Mouse (Mus musculus) midbrain, embryonic 12.5 days (tissue): Measurements from ENCODE around the gene Plekhb2. TPM values are rescaled to one million over a fixed set of nuclear protein-coding genes. Genes with fewer than 3 reads are reported as not detected.
A peak's percentile ranks its signal among the peaks of the same experiment; 100 is the strongest.

ENCODE experiments used
- ATAC-seq: fragments of 200-750 bp; cut with Nextera tagmentation; 2 replicates; pipeline ENCODE4 v1.8.0; 2017; ENCODE audit warnings: low read depth, moderate TSS enrichment, moderate library complexity; ENCODE audit not compliant: low FRiP score
- H3K27ac ChIP-seq: fragments of 300-500 bp; sonication (generic); replicated peaks from 2 replicates; pipeline ENCODE4 v1.5.1; 2016; ENCODE audit warnings: mild to moderate bottlenecking
- H3K27me3 ChIP-seq: fragments of 300-500 bp; sonication (generic); 2 replicates; pipeline ENCODE4 v1.6.1; 2016; ENCODE audit warnings: mild to moderate bottlenecking
- H3K36me3 ChIP-seq: fragments of 300-500 bp; sonication (generic); 2 replicates; pipeline ENCODE4 v1.6.1; 2016
- H3K4me1 ChIP-seq: fragments of 300-500 bp; sonication (generic); 2 replicates; pipeline ENCODE4 v1.6.1; 2016
- H3K4me2 ChIP-seq: fragments of 300-500 bp; sonication (generic); replicated peaks from 2 replicates; pipeline ENCODE4 v1.6.1; 2016; ENCODE audit warnings: mild to moderate bottlenecking, moderate library complexity
- H3K4me3 ChIP-seq: fragments of 300-500 bp; sonication (generic); 2 replicates; pipeline ENCODE4 v1.5.1; 2016; ENCODE audit warnings: mild to moderate bottlenecking
- H3K9ac ChIP-seq: fragments of 300-500 bp; sonication (generic); replicated peaks from 2 replicates; pipeline ENCODE4 v1.6.1; 2016; ENCODE audit warnings: mild to moderate bottlenecking, moderate library complexity
- H3K9me3 ChIP-seq: fragments of 300-500 bp; sonication (generic); 2 replicates; pipeline ENCODE4 v1.6.1; 2016; ENCODE audit warnings: mild to moderate bottlenecking
- WGBS: fragments of 180-500 bp; shearing (Covaris S2); methylation state at CpG from one replicate; pipeline ENCODE4 v1.1.7; 2016; 5-methylcytosine and 5-hydroxymethylcytosine counted together
- polyA plus RNA-seq: library from polyadenylated mRNA; unstranded; fragments of >200 nt; fragmentation: Nextera tagmentation; extraction: Ambion mirVana; gene quantifications from 2 replicates; pipeline ENCODE4 v1.2.1, GENCODE M21; 2016

The Plekhb2 gene
- polyA plus RNA-seq, 1 experiment from 2014 or later: 47.9 TPM

DNA sequence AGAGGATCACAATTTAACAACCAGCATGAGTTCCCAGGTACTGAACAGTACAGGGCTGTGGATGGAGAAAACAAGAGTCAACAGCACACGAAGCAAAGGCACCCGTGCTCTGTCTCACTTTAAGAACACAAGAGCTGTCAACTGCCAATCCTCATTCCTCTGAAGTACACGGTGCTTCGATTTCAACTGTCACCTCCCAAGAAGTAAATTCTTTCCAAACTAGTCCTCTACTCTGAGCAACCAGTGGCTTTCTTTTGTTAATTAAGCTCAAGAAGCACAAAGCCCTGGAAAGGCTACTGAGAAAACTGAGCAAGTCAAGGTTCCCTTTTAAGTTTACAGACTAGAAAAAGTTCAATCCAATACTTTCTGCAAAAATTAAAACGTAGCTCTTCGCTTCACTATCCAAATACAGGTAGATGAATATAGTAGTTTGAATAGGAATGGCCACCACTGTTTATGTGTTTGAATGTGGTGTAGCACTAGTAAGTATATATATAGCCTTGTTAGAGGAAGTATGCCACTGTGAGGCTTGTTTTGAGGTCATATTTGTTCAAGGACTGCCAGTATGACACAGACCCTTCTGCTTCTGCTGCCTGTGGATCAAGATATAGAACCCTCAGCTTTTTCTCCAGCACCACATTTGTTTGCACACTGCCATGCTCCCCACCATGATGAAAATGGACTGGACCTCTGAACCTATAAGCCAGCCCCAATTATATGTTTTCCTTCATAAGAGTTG is 11.7 kb upstream of the Plekhb2 start:
- H3K4me1 ChIP-seq: peaks cover 31% of the 10 kb centered on the region
- H3K4me2 ChIP-seq: no peak overlapping the region
- peaks cover 25% of the 10 kb centered on the region for H3K36me3 ChIP-seq
- ATAC-seq: no peak
- no peak overlapping the region for H3K27ac ChIP-seq
- 59% methylated on average over 6 of the region's 6 CpGs for WGBS
- H3K4me3 ChIP-seq: no peak overlapping the region
- H3K27me3 ChIP-seq: no peaks in the 10 kb centered on the region
- H3K9ac ChIP-seq: no peak overlapping the region
- H3K9me3 ChIP-seq: no peaks in the 10 kb centered on the region

DNA sequence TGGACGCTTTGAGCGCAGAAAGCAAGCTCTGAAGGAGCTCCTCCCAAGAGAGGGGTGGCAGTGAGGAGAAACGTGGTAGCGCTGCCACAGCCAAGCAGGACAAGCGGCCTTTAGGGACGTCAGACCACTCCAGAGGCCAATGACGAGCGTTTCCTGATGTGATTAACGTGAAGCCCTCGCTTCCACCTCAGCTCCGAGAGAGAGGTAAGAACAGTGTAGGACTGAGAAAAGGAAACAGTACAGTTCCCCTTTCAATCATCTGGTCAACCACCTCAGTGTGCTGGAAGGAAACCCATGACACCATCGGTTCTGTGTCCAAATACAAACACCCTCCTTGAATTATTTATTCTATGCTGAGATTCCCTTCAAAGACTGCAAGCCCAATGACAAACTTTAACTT is 10.5 kb upstream of the Plekhb2 start:
- Histone ChIP-seq H3K4me2 (no peak overlapping the region), H3K27ac (no peak overlapping the region), H3K9ac (no peak overlapping the region), H3K9me3 (no peaks in the 10 kb centered on the region), H3K4me3 (no peak overlapping the region), H3K36me3 (peaks cover 22% of the 10 kb centered on the region), H3K27me3 (no peaks in the 10 kb centered on the region), H3K4me1 (peaks cover 34% of the 10 kb centered on the region)
- 76% methylated on average over 12 of the region's 12 CpGs for WGBS
- ATAC-seq: no peak

DNA sequence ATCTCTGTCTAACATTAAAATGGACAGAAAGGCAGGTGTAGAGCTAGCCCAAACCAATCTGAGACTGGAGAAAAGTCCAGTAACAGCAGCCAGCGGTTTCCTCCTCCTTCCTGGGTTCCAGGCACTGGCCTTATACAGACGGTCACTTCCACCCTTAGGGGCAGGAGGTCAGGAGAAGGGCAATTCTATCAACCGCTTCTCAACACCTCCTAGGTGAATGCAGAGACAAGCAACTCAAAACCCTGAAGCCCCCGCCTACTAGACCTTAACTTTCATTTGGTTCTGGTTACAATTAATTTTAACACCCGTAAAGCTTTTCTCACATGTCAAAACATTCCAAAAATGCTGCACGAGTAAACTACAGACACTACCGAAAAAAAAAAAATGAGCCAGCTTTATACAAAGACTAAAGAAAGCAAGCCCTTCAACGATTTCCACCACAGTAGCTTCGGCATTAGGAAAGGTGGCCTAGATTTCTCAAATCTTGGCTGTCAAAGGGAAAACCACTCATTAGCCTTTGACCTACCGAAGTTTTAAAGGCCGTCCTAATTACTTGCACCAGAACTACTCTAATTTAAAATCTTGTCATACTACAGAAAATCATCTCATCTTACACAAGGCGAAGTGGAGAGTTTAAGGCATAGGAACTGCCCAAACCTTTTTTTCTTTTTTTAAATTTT is 7.9 kb upstream of the Plekhb2 start:
- H3K4me1 ChIP-seq: peaks cover 33% of the 10 kb centered on the region
- H3K4me3 ChIP-seq: peak overlapping the region; percentile 75
- H3K27ac ChIP-seq: peak overlapping the region; percentile 96
- no peaks in the 10 kb centered on the region; the same call in 1 of the 2 replicates for H3K36me3 ChIP-seq
- peak overlapping the region; percentile 90 for H3K9ac ChIP-seq
- peak overlapping the region; percentile 83 for H3K4me2 ChIP-seq
- H3K9me3 ChIP-seq: no peaks in the 10 kb centered on the region
- no peak for ATAC-seq
- WGBS: 2% methylated on average over 12 of the region's 12 CpGs
- no peaks in the 10 kb centered on the region for H3K27me3 ChIP-seq

- Histone ChIP-seq H3K36me3 (no peaks in the 10 kb centered on the region; the same call in 1 of the 2 replicates), H3K4me3 (peak overlapping the region; percentile 75), H3K9ac (peak overlapping the region; percentile 90), H3K4me1 (peaks cover 33% of the 10 kb centered on the region), H3K27me3 (no peaks in the 10 kb centered on the region), H3K27ac (peak overlapping the region; percentile 96), H3K9me3 (no peaks in the 10 kb centered on the region), H3K4me2 (peak overlapping the region; percentile 83)
- under 1% methylated on average over 44 of the region's 51 CpGs for WGBS
- peak; percentile 88 for ATAC-seq
Measured at GRCm38 (mm10) chr1:34842389-34842861, 7.4 kb upstream of the Plekhb2 start.

DNA sequence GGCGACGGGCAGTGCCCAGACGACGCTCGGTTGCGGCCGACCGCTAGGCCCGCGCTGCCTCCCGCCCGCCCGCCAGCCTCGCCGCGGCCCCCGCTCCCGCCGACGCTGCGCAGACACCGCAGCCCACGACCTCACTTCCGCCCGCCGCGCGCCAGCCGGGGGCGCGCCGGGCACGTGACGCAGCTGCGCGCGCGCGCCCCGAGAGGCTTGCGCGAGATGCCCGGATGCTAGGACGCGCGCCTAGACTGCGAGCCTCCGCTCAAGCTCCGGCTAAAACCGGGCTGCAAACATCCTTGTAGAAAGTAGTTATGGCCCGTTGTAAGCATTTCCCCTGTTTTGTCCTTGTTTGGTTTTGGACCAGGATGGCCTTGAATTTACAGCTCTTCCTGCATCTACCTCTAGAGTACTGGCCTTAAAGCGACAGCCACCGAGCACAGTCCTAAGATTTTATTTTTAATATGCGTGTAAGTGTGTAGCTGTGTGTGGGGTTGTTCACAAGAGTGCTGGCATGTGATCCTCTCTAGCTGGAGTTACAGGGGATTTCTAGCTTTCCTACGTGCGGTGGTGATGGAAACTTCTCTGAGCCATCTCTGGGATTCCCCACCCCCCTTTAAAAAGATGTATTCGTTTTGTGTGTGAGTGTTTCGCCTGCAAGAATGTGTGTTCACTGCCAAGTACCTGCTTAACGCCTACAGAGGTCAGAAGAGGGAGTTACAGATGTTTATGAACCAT is 6.7 kb upstream of the Plekhb2 start, which contains the start of gene Fam168b:
Gene Fam168b, minus strand, starts transcription at position 179 of the 732 bp plus-strand sequence.
- no peaks in the 10 kb centered on the region for H3K27me3 ChIP-seq
- peak within 1 kb of the TSS; percentile 75 for H3K4me3 ChIP-seq
- WGBS: 2% methylated on average over 59 of the region's 59 CpGs
- H3K4me1 ChIP-seq: peaks cover 31% of the 10 kb centered on the region
- ATAC-seq: peak; percentile 92
- H3K4me2 ChIP-seq: peak within 1 kb of the TSS; percentile 83
- H3K9ac ChIP-seq: peak within 1 kb of the TSS; percentile 90
- H3K27ac ChIP-seq: peak within 1 kb of the TSS; percentile 96
- no peaks in the 10 kb centered on the region for H3K9me3 ChIP-seq
- no peaks in the 10 kb centered on the region; the same call in 1 of the 2 replicates for H3K36me3 ChIP-seq

DNA sequence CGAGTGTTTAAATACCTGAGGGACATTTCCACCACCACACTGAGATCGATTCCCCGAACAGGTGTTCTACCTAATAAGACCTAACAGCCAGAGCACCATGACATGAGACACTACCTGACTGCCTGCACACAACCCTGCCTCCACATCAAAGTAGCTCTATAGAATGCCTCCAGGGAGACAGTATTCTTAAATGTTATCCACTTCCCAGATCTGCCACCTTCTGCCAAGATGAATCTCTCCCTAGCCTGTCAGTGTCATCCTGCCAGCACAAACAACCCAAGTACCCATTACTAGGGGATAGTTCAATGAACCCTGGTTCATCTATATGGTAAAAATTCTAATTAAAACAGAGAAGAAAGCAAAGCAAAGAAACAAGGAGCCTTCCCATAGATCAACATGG is 2.7 kb upstream of the Plekhb2 start:
- no peaks in the 10 kb centered on the region for H3K36me3 ChIP-seq
- H3K27me3 ChIP-seq: no peaks in the 10 kb centered on the region
- no peaks in the 10 kb centered on the region for H3K9me3 ChIP-seq
- WGBS: 79% methylated on average over 3 of the region's 3 CpGs
- H3K4me1 ChIP-seq: peaks cover 22% of the 10 kb centered on the region; the same call in 1 of the 2 replicates
- no peak overlapping the region for H3K4me2 ChIP-seq
- no peak overlapping the region for H3K27ac ChIP-seq
- no peak for ATAC-seq
- no peak overlapping the region for H3K4me3 ChIP-seq
- no peak overlapping the region for H3K9ac ChIP-seq

DNA sequence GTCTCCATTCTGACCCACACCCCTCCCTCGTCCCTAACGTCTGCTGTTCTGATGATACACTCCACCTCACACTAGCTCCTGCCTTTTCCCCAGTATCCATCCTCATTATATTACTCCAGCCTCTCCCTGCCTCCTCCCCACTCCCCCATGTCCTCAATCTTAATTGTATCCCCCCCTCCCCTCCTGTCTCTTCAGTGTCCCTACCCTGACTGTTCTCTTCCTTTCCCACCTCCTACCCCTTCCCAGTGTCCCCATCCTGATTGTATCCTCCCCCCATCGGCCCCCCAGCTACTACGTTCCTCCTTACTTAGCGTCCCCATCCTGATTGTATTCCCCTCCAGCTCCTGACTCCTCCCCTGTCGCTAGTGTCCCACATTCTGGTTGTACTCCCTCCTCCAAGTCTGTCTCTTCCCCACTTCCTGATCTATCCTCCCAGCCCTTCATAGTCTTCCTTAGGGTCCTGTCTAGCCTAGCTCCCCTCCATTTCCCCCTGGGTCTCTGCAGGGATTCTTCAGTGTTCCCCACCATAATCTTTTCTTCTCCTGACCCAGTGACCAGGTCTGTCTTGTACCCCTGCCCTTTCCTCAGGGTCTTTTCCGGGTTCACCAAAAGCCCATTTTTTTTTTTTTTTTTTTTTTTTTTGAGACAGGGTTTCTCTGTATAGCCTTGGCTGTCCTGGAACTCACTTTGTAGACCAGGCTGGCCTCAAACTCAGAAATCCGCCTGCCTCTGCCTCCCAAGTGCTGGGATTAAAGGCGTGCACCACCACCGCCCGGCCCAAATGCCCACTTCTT is 764 bp downstream of the Plekhb2 start:
- Histone ChIP-seq H3K9me3 (no peaks in the 10 kb centered on the region), H3K4me3 (peak overlapping the region; percentile 78), H3K4me2 (peak overlapping the region; percentile 80), H3K27me3 (no peaks in the 10 kb centered on the region), H3K4me1 (peaks cover 24% of the 10 kb centered on the region; the same call in 1 of the 2 replicates), H3K9ac (peak overlapping the region; percentile 86), H3K27ac (no peak overlapping the region), H3K36me3 (no peaks in the 10 kb centered on the region)
- peak; percentile 69 for ATAC-seq
- 42% methylated on average over 11 of the region's 11 CpGs for WGBS

DNA sequence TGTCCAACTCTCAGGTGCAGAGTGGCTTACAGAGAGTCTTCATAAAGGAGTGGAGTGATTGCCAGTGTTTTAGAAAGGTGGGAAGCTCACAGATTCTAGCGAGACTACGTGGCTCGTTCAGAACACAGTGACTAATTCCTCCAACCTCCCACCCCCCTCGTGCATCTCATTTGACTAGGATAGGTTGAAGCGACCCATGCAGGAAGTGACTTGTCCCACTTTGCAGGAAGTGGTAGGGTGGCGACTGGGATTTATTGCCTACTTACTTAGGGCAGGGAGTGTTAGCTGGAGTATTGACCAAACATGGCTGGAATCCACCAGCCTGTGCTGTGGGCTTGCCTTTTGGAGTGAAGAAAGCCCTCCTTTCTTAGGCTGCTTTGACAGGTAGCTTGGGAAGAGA is 1.8 kb downstream of the Plekhb2 start:
- Histone ChIP-seq H3K27ac (no peak overlapping the region), H3K9ac (no peak overlapping the region), H3K4me1 (peaks cover 24% of the 10 kb centered on the region; the same call in 1 of the 2 replicates), H3K4me3 (no peak overlapping the region), H3K9me3 (no peaks in the 10 kb centered on the region), H3K27me3 (no peaks in the 10 kb centered on the region), H3K36me3 (no peaks in the 10 kb centered on the region), H3K4me2 (0 out of 2 replicates have a peak overlapping the region, but pooled peaks have one; percentile 16)
- no peak for ATAC-seq
- WGBS: 73% methylated on average over 6 of the region's 6 CpGs

GRCm38 (mm10) chr1:34852116-34852878 is 2.5 kb downstream of the Plekhb2 start:
- H3K9ac ChIP-seq: 0 out of 2 replicates have a peak overlapping the region, but pooled peaks have one; percentile 31
- H3K4me3 ChIP-seq: no peak overlapping the region
- no peak for ATAC-seq
- H3K27me3 ChIP-seq: no peaks in the 10 kb centered on the region
- H3K9me3 ChIP-seq: no peaks in the 10 kb centered on the region
- WGBS: 89% methylated on average over 11 of the region's 11 CpGs
- H3K36me3 ChIP-seq: no peaks in the 10 kb centered on the region
- H3K4me1 ChIP-seq: peaks cover 24% of the 10 kb centered on the region; the same call in 1 of the 2 replicates
- no peak overlapping the region for H3K4me2 ChIP-seq
- H3K27ac ChIP-seq: no peak overlapping the region

GRCm38 (mm10) chr1:34853786-34854185 is 4.0 kb downstream of the Plekhb2 start:
- H3K9ac ChIP-seq: no peak overlapping the region
- no peak for ATAC-seq
- WGBS: 86% methylated on average over 2 of the region's 2 CpGs
- no peak overlapping the region for H3K4me2 ChIP-seq
- no peaks in the 10 kb centered on the region for H3K36me3 ChIP-seq
- no peak overlapping the region for H3K4me3 ChIP-seq
- peaks cover 24% of the 10 kb centered on the region; the same call in 1 of the 2 replicates for H3K4me1 ChIP-seq
- H3K27me3 ChIP-seq: no peaks in the 10 kb centered on the region
- no peaks in the 10 kb centered on the region for H3K9me3 ChIP-seq
- no peak overlapping the region for H3K27ac ChIP-seq
